Mouse (Mus musculus) spleen, embryonic (tissue): Measurements from ENCODE around the gene Glrb.

ENCODE experiments used
- CTCF ChIA-PET: fragments of 350-600 bp; sonication (Branson Sonifier 250); formaldehyde crosslinking; loops from one replicate; lab custom pipeline; 2022; lab: Charles Lee

Glrb gene

GRCm38 (mm10) chr3:80913111-80913778 lies at the start of gene Glrb:
Glrb (minus strand) TSS chr3:80913660.
- CTCF ChIA-PET = no interaction called here

GRCm38 (mm10) chr3:80959965-80960364 lies 46.5 kb upstream of the Glrb start:
- CTCF ChIA-PET = no interaction called here

GRCm38 (mm10) chr3:80958591-80958990 lies 45.1 kb upstream of the Glrb start:
- CTCF ChIA-PET = interaction anchor here (0.6 to 0.8 kb wide), 3 partner anchors 83 to 824 kb away, joined by 3 read pairs; no protein-coding TSS in a partner anchor

GRCm38 (mm10) chr3:80913779-80914284 lies 372 bp upstream of the Glrb start:
- CTCF ChIA-PET = no interaction called here

GRCm38 (mm10) chr3:80894745-80895480 lies 18.5 kb downstream of the Glrb start:
- CTCF ChIA-PET = no interaction called here

GRCm38 (mm10) chr3:80894328-80894727 lies 19.1 kb downstream of the Glrb start:
- CTCF ChIA-PET = no interaction called here

- CTCF ChIA-PET = no interaction called here
Measured at GRCm38 (mm10) chr3:80893055-80893690, 20.3 kb downstream of the Glrb start.

- CTCF ChIA-PET = no interaction called here
Measured at GRCm38 (mm10) chr3:80891087-80891486, 22.4 kb downstream of the Glrb start.

- CTCF ChIA-PET = interaction anchor here (0.6 kb wide), 1 partner anchor 92 kb away, joined by 3 read pairs; no protein-coding TSS in a partner anchor
Measured at GRCm38 (mm10) chr3:80885174-80885573, 28.3 kb downstream of the Glrb start.

GRCm38 (mm10) chr3:80883601-80884000 lies 29.9 kb downstream of the Glrb start:
- CTCF ChIA-PET = no interaction called here

- CTCF ChIA-PET = no interaction called here
Measured at GRCm38 (mm10) chr3:80880660-80881293, 32.7 kb downstream of the Glrb start.

- CTCF ChIA-PET = interaction anchor here (0.5 kb wide), 1 partner anchor 889 kb away, joined by 3 read pairs; no protein-coding TSS in a partner anchor
Measured at GRCm38 (mm10) chr3:80878571-80878970, 34.9 kb downstream of the Glrb start.

- CTCF ChIA-PET = interaction anchor here (0.6 kb wide), 1 partner anchor 31 kb away, joined by 5 read pairs; no protein-coding TSS in a partner anchor
Measured at GRCm38 (mm10) chr3:80874690-80875353, 38.6 kb downstream of the Glrb start.

GRCm38 (mm10) chr3:80874081-80874480 lies 39.4 kb downstream of the Glrb start:
- CTCF ChIA-PET = no interaction called here

GRCm38 (mm10) chr3:80871472-80872171 lies 41.8 kb downstream of the Glrb start:
- CTCF ChIA-PET = no interaction called here

- CTCF ChIA-PET = no interaction called here
Measured at GRCm38 (mm10) chr3:80867328-80867727, 46.1 kb downstream of the Glrb start.

GRCm38 (mm10) chr3:80852912-80853507 lies 60.5 kb downstream of the Glrb start:
- CTCF ChIA-PET = no interaction called here

- CTCF ChIA-PET = no interaction called here
Measured at GRCm38 (mm10) chr3:80850947-80851346, 62.5 kb downstream of the Glrb start.

GRCm38 (mm10) chr3:80845634-80846033 lies 67.8 kb downstream of the Glrb start:
- CTCF ChIA-PET = no interaction called here

GRCm38 (mm10) chr3:80839845-80840244 lies 73.6 kb downstream of the Glrb start:
- CTCF ChIA-PET = no interaction called here
